Mouse (Mus musculus) layer of hippocampus, adult 9-11 months (tissue): ENCODE data around the gene Pak6.
"Not testable (repeated sequence)": the region's sequence is repeated elsewhere in the genome, so short reads cannot be mapped to it uniquely, and the experiment has no call there.

Source experiments
- DNase-seq: peaks from one replicate; pipeline ENCODE4 v3.0.0; 2022

The Pak6 gene

GRCm38 (mm10) chr2:118662902-118663803, at the start of gene Pak6:
Gene Pak6, plus strand, starts transcription at chr2:118663303.
- DNase-seq, result peak; percentile 78

GRCm38 (mm10) chr2:118618013-118618412, 45.1 kb upstream of the Pak6 start:
- DNase-seq, result no peak

GRCm38 (mm10) chr2:118620101-118620500, 43.0 kb upstream of the Pak6 start:
- DNase-seq, result no peak

GRCm38 (mm10) chr2:118620608-118621007, 42.5 kb upstream of the Pak6 start:
- no peak for DNase-seq

- DNase-seq, result peak; percentile 43
Measured at GRCm38 (mm10) chr2:118629276-118629675, 33.8 kb upstream of the Pak6 start.

- no peak for DNase-seq
Measured at GRCm38 (mm10) chr2:118633441-118633840, 29.7 kb upstream of the Pak6 start.

GRCm38 (mm10) chr2:118637258-118637657, 25.8 kb upstream of the Pak6 start:
- DNase-seq, result no peak

GRCm38 (mm10) chr2:118637888-118638526, 25.1 kb upstream of the Pak6 start:
- peak; percentile 49 for DNase-seq

- DNase-seq, result no peak
Measured at GRCm38 (mm10) chr2:118638686-118639085, 24.4 kb upstream of the Pak6 start.

GRCm38 (mm10) chr2:118641147-118641546, 22.0 kb upstream of the Pak6 start:
- DNase-seq, result no peak

- no peak for DNase-seq
Measured at GRCm38 (mm10) chr2:118642431-118642830, 20.7 kb upstream of the Pak6 start.

- no peak for DNase-seq
Measured at GRCm38 (mm10) chr2:118642942-118643341, 20.2 kb upstream of the Pak6 start.

GRCm38 (mm10) chr2:118646665-118647064, 16.4 kb upstream of the Pak6 start:
- DNase-seq, result peak; percentile 79

- not testable (repeated sequence) for DNase-seq
Measured at GRCm38 (mm10) chr2:118650697-118651096, 12.4 kb upstream of the Pak6 start.

- DNase-seq, result no peak
Measured at GRCm38 (mm10) chr2:118656688-118657281, 6.3 kb upstream of the Pak6 start.

GRCm38 (mm10) chr2:118658457-118658856, 4.6 kb upstream of the Pak6 start:
- DNase-seq, result no peak

GRCm38 (mm10) chr2:118659077-118659476, 4.0 kb upstream of the Pak6 start:
- peak; percentile 56 for DNase-seq

- DNase-seq, result no peak
Measured at GRCm38 (mm10) chr2:118659493-118659892, 3.6 kb upstream of the Pak6 start.

- peak; percentile 43 for DNase-seq
Measured at GRCm38 (mm10) chr2:118659998-118660452, 3.1 kb upstream of the Pak6 start.

- no peak for DNase-seq
Measured at GRCm38 (mm10) chr2:118661891-118662290, 1.2 kb upstream of the Pak6 start.

GRCm38 (mm10) chr2:118663804-118664766, 982 bp downstream of the Pak6 start:
- DNase-seq, result no peak

- no peak for DNase-seq
Measured at GRCm38 (mm10) chr2:118664975-118665516, 1.9 kb downstream of the Pak6 start.
